Comparison of ENCODE assay signal across 8 mouse cellular contexts in the genomic region with DNA sequence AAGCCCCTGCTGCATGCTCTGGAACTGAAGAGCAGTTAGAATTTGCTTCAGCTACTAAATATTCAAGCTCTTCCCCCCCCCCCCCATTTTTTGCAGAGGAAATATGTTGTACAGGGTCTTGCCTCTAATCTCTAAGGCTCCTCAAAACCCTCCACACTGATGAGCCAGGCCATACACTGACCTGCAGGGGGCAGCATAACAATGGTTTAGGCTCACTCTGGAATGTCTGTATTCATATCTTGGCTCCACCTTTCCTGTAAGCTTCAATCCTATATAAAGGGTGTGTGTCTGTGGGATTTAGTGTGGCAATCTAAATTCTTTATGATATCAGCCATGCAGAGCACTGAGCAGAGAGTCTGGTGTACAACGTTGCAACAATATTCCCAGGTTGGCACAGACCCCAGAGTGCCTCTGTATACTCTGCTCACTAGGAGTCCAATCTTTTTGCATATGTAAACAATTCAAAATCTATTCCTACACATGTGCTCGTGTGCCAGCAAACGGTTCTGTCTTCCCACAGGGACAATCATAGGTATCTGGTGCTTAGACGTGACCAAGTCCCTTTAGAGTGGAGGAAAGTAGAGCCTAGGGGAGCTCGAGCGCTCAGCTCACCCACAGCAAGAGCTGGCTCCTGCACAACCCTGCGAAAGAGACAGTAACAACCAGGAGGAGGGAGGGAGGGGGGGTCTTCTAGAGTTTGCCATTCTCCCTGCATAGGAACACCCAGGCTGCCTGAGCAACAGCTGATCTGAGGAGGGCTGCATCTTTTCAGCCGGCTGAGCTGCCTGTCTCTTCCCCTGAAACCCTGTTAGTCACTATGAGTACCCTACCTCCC.
DNase-seq lines count a peak whose midpoint lies in the region; ATAC-seq lines count a peak whose summit lies in the region.

No protein-coding gene starts in this region.

- no peak overlapping the region for H3K4me3 ChIP-seq in embryonic facial prominence, embryonic 10.5 days
- no peak overlapping the region for H3K4me3 ChIP-seq in heart, embryonic 16.5 days (ENCODE audit: low read length)

- DNase-seq in CD8-positive naive resting alpha-beta T cell, adult 2 months (ENCODE audit: low read depth in 2 of 2, low spot score in 2 of 2): peak; percentile 5 to 32
- peak; percentile 82 for DNase-seq in adrenal gland, postnatal 10 days
- peak; percentile 74 for DNase-seq in embryonic facial prominence, embryonic 10.5 days (ENCODE audit: low spot score)
- peak; percentile 81 to 84 for DNase-seq in kidney, postnatal 4 days
- DNase-seq in lung, adult 18-20 months: peak; percentile 65 to 72
- peak; percentile 63 for DNase-seq in ovary, postnatal 14 days (ENCODE audit: low spot score)
- DNase-seq in thymus, postnatal 36 days: peak; percentile 64 to 68

- WGBS in embryonic facial prominence, embryonic 10.5 days: 65% methylated on average over 8 of the region's 8 CpGs
- WGBS in heart, embryonic 16.5 days: 47% methylated on average over 8 of the region's 8 CpGs

- no peaks in the 10 kb centered on the region for H3K27me3 ChIP-seq in embryonic facial prominence, embryonic 10.5 days (replicated peaks; ENCODE audit: low read depth, poor library complexity, severe bottlenecking)
- no peaks in the 10 kb centered on the region for H3K27me3 ChIP-seq in heart, embryonic 16.5 days (ENCODE audit: control insufficient read depth, insufficient read depth, low read length)

- H3K9me3 ChIP-seq in embryonic facial prominence, embryonic 10.5 days: no peaks in the 10 kb centered on the region
- no peaks in the 10 kb centered on the region; the same call in 1 of the 2 replicates for H3K9me3 ChIP-seq in heart, embryonic 16.5 days (replicated peaks; ENCODE audit: control insufficient read depth, low read length)

- H3K36me3 ChIP-seq in embryonic facial prominence, embryonic 10.5 days (replicated peaks): peaks cover 43% of the 10 kb centered on the region
- no peaks in the 10 kb centered on the region for H3K36me3 ChIP-seq in heart, embryonic 16.5 days (ENCODE audit: control insufficient read depth, insufficient read depth)

- no peak overlapping the region for H3K4me2 ChIP-seq in heart, embryonic 16.5 days (ENCODE audit: low read depth, low read length)

- peaks cover 18% of the 10 kb centered on the region for H3K4me1 ChIP-seq in embryonic facial prominence, embryonic 10.5 days
- H3K4me1 ChIP-seq in heart, embryonic 16.5 days (ENCODE audit: control insufficient read depth, insufficient read depth, low read length): peaks cover 3% of the 10 kb centered on the region; the same call in 1 of the 2 replicates

- H3K27ac ChIP-seq in embryonic facial prominence, embryonic 10.5 days (replicated peaks): no peak overlapping the region
- H3K27ac ChIP-seq in heart, embryonic 16.5 days (ENCODE audit: low read length): no peak overlapping the region

- peak; percentile 69 for ATAC-seq in heart, embryonic 16.5 days (replicated peaks; ENCODE audit: extremely low read depth, insufficient read depth, low FRiP score)

- no peak overlapping the region for H3K9ac ChIP-seq in heart, embryonic 16.5 days (ENCODE audit: low read length)

Comparison
In these comparisons a context has a peak if more than half of its experiments do, and no peak if none do; other contexts are left out.
1. DNase-seq: peak in every context shown above with its lines; median percentile 82 in kidney, postnatal 4 days; 82 in adrenal gland, postnatal 10 days; 74 in embryonic facial prominence, embryonic 10.5 days; 68 in lung, adult 18-20 months; 66 in thymus, postnatal 36 days; 63 in ovary, postnatal 14 days; 18 in CD8-positive naive resting alpha-beta T cell, adult 2 months.